ENCODE assay signal across 10 mouse cellular contexts in the genomic region with DNA sequence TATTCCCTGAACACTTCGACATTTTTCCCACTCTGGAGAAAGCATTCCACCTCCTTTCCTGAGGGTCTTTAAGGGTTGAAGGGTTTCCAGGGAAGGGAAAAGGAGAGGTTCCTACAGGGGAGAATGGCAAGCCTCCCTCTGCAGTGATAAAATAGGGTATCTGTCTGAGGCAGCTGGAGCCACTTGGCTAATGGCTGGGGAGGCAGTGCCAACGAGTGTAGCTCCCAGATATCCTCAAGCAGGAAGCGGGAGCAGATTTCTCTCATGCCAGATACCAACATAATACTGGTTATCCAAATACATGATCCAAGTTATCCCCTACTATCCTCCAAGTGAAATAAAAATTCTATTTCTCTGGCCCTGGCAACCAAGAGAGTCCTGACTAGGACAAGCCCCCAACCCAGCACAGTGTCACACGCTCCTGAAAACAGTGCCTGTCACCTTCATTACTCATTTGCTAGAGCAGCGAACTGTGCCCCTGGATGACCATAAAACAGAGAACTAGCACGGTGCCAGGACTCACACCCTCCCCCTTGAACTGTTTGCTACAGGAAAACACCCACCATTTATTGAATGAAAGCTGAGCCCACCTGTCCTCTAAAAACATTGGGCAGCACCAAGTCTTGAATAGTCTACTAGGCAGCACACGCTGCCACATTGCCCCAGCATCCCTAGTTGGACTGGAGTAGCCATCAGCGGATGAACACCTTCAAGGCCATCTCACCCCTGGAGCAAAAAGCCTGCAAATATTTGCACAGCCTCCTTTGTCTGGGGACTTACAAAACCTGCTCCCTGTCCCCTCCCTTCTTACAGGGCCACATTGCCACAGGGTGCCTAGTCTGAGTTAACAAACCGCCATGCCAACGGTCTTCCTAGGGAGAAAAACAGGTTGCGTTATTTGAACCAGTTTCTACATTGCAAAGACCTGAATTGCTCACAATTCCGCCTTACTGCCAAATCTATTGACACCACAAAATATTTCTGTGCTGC. TPM values are rescaled to one million over a fixed set of nuclear protein-coding genes. Genes with fewer than 3 reads are reported as not detected.
DNase-seq lines count a peak whose midpoint lies in the region; ATAC-seq lines count a peak whose summit lies in the region.
"Had no signal": no experiment of that assay in that cellular context is flagged by ENCODE, and none has a peak within 500 bp of the region (broad histone marks: within the 10 kb centered on the region; RNA-seq: fewer than 3 reads in every experiment).

No protein-coding gene starts in this region.

- H3K36me3 ChIP-seq in hindbrain, embryonic 13.5 days, result no peaks in the 10 kb centered on the region
- no peaks in the 10 kb centered on the region for H3K36me3 ChIP-seq in midbrain, embryonic 16.5 days (ENCODE audit: control insufficient read depth, insufficient read depth, low read length)

- DNase-seq in cerebellum, adult 11-12 months, result peak; percentile 39
- DNase-seq in cerebellum, adult 8-10 months, result no peak
- DNase-seq in lung, adult 18-20 months, result peak; percentile 17 to 53
- DNase-seq in lung, postnatal 36 days, result no peak
- no peak for DNase-seq in adrenal gland, postnatal 36 days
- no peak for DNase-seq in layer of hippocampus, adult 9-11 months
- DNase-seq: adrenal gland, adult 2 months; heart, adult 11 months had no signal

- H3K4me2 ChIP-seq in hindbrain, embryonic 13.5 days, result peak overlapping the region; percentile 18
- H3K4me2 ChIP-seq in midbrain, embryonic 16.5 days (ENCODE audit: low read length), result no peak overlapping the region

- no peak for ATAC-seq in hindbrain, embryonic 13.5 days (ENCODE audit: low FRiP score)
- no peak for ATAC-seq in midbrain, embryonic 16.5 days

- no peaks in the 10 kb centered on the region for H3K27me3 ChIP-seq in hindbrain, embryonic 13.5 days
- no peaks in the 10 kb centered on the region for H3K27me3 ChIP-seq in midbrain, embryonic 16.5 days (ENCODE audit: control insufficient read depth, insufficient read depth, low read depth, low read length)

- WGBS in hindbrain, embryonic 13.5 days, result 46% methylated on average over 12 of the region's 12 CpGs
- WGBS in midbrain, embryonic 16.5 days, result 58% methylated on average over 12 of the region's 12 CpGs

- peaks cover 65% of the 10 kb centered on the region for H3K4me1 ChIP-seq in hindbrain, embryonic 13.5 days (replicated peaks)
- peaks cover 29% of the 10 kb centered on the region for H3K4me1 ChIP-seq in midbrain, embryonic 16.5 days (ENCODE audit: control insufficient read depth, insufficient read depth, low read length)

- no peaks in the 10 kb centered on the region for H3K9me3 ChIP-seq in hindbrain, embryonic 13.5 days
- no peaks in the 10 kb centered on the region; the same call in 1 of the 2 replicates for H3K9me3 ChIP-seq in midbrain, embryonic 16.5 days (replicated peaks; ENCODE audit: control insufficient read depth, low read length, poor library complexity, severe bottlenecking)

- no peak overlapping the region for H3K4me3 ChIP-seq in hindbrain, embryonic 13.5 days
- H3K4me3 ChIP-seq in midbrain, embryonic 16.5 days (ENCODE audit: low read depth, low read length), result no peak overlapping the region

- H3K27ac ChIP-seq in hindbrain, embryonic 13.5 days, result peak overlapping the region; percentile 87
- peak overlapping the region; percentile 51; the same call in 1 of the 2 replicates for H3K27ac ChIP-seq in midbrain, embryonic 16.5 days (ENCODE audit: low read length)

- peak overlapping the region; percentile 24; the same call in 1 of the 2 replicates for H3K9ac ChIP-seq in hindbrain, embryonic 13.5 days
- H3K9ac ChIP-seq in midbrain, embryonic 16.5 days (ENCODE audit: low read depth, low read length), result no peak overlapping the region

RNA-seq across cellular contexts. Expression of gene Pxylp1, which starts 0.8 kb away (rescaled TPM):
- 55.7 and 57.4 TPM in 2 replicates for polyA plus RNA-seq in hindbrain, embryonic 13.5 days (2015; fragmentation: Nextera tagmentation; extraction: Ambion mirVana)
- polyA plus RNA-seq in midbrain, embryonic 16.5 days (2015; fragmentation: Nextera tagmentation; extraction: Ambion mirVana), result 39.3 and 47.8 TPM in 2 replicates
- 1 to 10 TPM; 7.8 to 8.7 TPM for total RNA-seq in adrenal gland, postnatal 36 days (2021)

Comparison
In these comparisons a context has a peak if more than half of its experiments do, and no peak if none do; other contexts are left out.
1. DNase-seq: peak in cerebellum, adult 11-12 months (single experiment) and lung, adult 18-20 months (2 of 2); none in cerebellum, adult 8-10 months (single experiment), lung, postnatal 36 days (single experiment), adrenal gland, postnatal 36 days (0 of 2) and layer of hippocampus, adult 9-11 months (single experiment).